Mouse (Mus musculus): ENCODE results near the gene Pramef6.
"Not testable (repeated sequence)": the region's sequence is repeated elsewhere in the genome, so short reads cannot be mapped to it uniquely, and the experiment has no call there.

The Pramef6 gene

DNA sequence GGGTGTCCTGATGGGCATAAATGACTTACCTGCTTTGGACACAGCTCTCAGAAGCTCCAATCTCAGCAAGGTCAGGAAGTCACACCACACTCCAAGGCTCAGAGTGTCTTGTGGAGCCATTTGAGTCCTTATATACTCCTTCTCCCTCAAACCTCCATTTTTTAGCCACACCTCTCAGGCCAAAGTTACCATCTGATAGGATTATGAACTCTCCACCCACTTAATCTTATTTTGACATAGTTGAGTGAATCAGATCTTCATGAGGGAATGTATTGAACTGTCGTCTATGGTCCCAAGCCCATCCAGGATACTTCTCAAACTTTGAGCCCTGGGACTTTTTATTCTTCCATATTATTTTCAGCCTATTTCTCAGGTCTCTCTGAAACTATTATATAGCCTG is at the start of gene Pramef6:
Pramef6 (minus strand) TSS at position 101 of the 400 bp plus-strand sequence.
- DNase-seq = not testable (repeated sequence)

DNA sequence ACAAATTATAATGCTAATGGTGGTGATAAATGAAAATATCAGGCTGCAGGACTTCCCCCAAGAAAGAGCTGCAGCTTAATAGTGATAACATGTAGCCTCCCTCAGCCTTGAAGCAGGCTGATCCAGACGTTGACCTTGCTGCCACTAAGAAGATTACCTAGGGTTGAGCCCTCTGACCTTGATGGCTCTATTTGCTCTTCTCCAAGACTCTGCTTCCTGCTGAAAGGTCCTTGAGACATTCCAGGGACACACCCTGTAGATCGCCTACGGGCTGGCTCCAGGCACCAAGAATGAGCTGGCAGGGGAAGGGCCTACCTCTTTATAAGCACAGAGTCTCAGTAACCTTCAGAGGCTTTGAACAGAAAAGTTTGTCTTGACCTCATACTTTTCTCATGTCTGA is 5.8 kb downstream of the Pramef6 start:
- DNase-seq = not testable (repeated sequence)

DNA sequence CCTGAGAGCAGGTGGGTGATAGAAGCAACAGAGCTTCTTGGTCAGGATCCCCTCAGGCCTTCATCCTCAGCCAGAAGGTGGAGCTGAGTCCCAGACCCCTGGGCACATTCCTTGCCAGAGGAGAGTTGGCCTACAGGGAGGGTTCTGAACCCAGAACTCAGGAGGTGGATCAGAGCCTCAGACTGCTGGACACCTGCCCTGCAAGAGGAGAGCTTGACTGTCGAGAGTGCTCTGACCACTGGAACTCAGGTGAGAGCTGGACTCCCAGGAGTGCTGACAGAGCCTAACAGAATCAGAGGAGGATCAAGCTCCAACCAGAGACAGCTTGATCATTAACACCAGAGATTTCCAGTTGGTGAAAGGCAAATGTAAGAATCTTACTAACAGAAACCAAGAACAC is 17.8 kb downstream of the Pramef6 start:
- not testable (repeated sequence) for DNase-seq

DNA sequence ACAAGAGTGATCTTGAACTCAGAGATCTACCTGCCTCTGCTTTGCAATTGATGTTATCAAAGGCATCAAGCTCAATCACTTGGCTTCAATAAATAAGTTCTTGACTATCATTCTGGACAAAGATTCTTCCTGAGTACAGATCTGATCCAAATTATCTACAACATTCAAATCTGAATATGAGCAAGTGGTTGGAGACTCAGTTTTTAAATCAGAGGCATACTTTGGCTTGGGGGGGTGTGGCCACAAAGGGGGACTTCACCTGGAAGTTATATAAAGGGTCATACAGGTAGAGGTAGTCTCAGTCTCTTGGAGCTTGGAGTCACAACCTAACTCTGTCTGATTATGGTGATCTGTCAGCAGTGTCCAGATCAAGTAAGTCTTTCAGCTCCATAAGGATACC is 54.0 kb downstream of the Pramef6 start, which contains the start of gene Gm13103:
Gm13103 (plus strand) TSS at position 301 of the 400 bp plus-strand sequence.
- DNase-seq = not testable (repeated sequence)

Measured in cerebellum, adult 9-11 months (tissue).